Mouse (Mus musculus) liver, embryonic 11.5 days (tissue): ENCODE measurements around the gene Cdh23. TPM values are rescaled to one million over a fixed set of nuclear protein-coding genes. Genes with fewer than 3 reads are reported as not detected.
A peak's percentile ranks its signal among the peaks of the same experiment; 100 is the strongest.

Source experiments
- ATAC-seq: fragments of 200-750 bp; cut with Nextera tagmentation; replicated peaks from 2 replicates; pipeline ENCODE4 v1.8.0; 2017; ENCODE audit warnings: moderate number of reproducible peaks, mild to moderate bottlenecking, moderate TSS enrichment, moderate library complexity; ENCODE audit not compliant: low FRiP score
- DNase-seq: peaks from one replicate; pipeline ENCODE4 v3.0.0-alpha.2; 2017; ENCODE audit warnings: low spot score
- H3K27ac ChIP-seq: fragments of 300-500 bp; sonication (generic); 2 replicates; pipeline ENCODE4 v1.5.1; 2014; ENCODE audit warnings: mild to moderate bottlenecking, low read depth, low read length, control low read depth
- H3K27me3 ChIP-seq: fragments of 300-500 bp; sonication (generic); replicated peaks from 2 replicates; pipeline ENCODE4 v1.6.1; 2014; ENCODE audit warnings: low read length, mixed read lengths; ENCODE audit not compliant: control insufficient read depth, insufficient read depth
- H3K36me3 ChIP-seq: fragments of 300-500 bp; sonication (generic); 2 replicates; pipeline ENCODE4 v1.6.1; 2014; ENCODE audit warnings: mild to moderate bottlenecking, low read length, moderate library complexity, mixed read lengths; ENCODE audit not compliant: control insufficient read depth, insufficient read depth
- H3K4me1 ChIP-seq: fragments of 300-500 bp; sonication (generic); replicated peaks from 2 replicates; pipeline ENCODE4 v1.6.1; 2014; ENCODE audit warnings: low read length, mixed read lengths; ENCODE audit not compliant: control insufficient read depth, insufficient read depth
- H3K4me2 ChIP-seq: fragments of 300-500 bp; sonication (generic); 2 replicates; pipeline ENCODE4 v1.6.1; 2014; ENCODE audit warnings: mild to moderate bottlenecking, control low read depth, moderate library complexity
- H3K4me3 ChIP-seq: fragments of 300-500 bp; sonication (generic); 2 replicates; pipeline ENCODE4 v1.5.1; 2014; ENCODE audit warnings: low read depth, low read length, control low read depth
- H3K9ac ChIP-seq: fragments of 300-500 bp; sonication (generic); 2 replicates; pipeline ENCODE4 v1.6.1; 2014; ENCODE audit warnings: low read depth, low read length, control low read depth
- H3K9me3 ChIP-seq: fragments of 300-500 bp; sonication (generic); 2 replicates; pipeline ENCODE4 v1.6.1; 2016; ENCODE audit warnings: low read length, inconsistent platforms, mixed read lengths; ENCODE audit not compliant: control insufficient read depth
- WGBS: fragments of 180-500 bp; shearing (Covaris S2); extraction: QIAGEN DNeasy Blood & Tissue Kit; methylation state at CpG from one replicate; pipeline ENCODE4 v1.1.7; 2014; 5-methylcytosine and 5-hydroxymethylcytosine counted together
- polyA plus RNA-seq: library from polyadenylated mRNA; unstranded; fragments of >200 nt; fragmentation: Nextera tagmentation; extraction: Ambion mirVana; gene quantifications from 2 replicates; pipeline ENCODE4 v1.2.1, GENCODE M21; 2014

The Cdh23 gene
- polyA plus RNA-seq, 1 experiment from 2014 or later, result 0.80 TPM

- DNase-seq (no peak), ATAC-seq (no peak)
- no peaks in the 10 kb centered on the region for H3K9me3 ChIP-seq
- H3K4me1 ChIP-seq, result peaks cover 7% of the 10 kb centered on the region; the same call in 1 of the 2 replicates
- no peak overlapping the region for H3K9ac ChIP-seq
- no peaks in the 10 kb centered on the region for H3K27me3 ChIP-seq
- H3K27ac ChIP-seq, result no peak overlapping the region
- no peak overlapping the region for H3K4me2 ChIP-seq
- 64% methylated on average over 11 of the region's 11 CpGs for WGBS
- no peaks in the 10 kb centered on the region for H3K36me3 ChIP-seq
- no peak overlapping the region for H3K4me3 ChIP-seq
These were observed 367.2 kb downstream of the Cdh23 start for GRCm38 (mm10) chr10:60328963-60329650.

DNA sequence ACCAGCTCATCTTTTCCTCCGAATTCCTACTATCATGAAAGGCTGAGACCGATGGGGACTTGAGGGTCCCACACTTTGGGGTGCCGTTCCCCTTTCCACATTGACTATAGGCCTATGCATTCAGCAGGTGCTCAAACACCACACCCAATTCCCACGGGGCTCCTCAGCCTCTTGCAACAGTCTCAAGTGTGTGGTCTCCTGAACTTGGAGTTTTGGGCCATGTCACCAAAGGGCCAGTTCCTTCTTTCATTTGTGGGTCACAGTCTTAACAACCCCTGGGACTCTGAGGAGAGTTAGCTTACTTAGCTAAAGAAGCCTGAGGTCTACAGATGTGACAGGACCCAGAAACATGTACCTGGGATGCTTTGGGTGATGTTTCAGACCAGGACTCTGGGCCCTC, 380.1 kb downstream of the Cdh23 start:
- Histone ChIP-seq H3K4me3 (no peak overlapping the region), H3K9me3 (no peaks in the 10 kb centered on the region), H3K27me3 (no peaks in the 10 kb centered on the region), H3K4me1 (no peaks in the 10 kb centered on the region), H3K4me2 (no peak overlapping the region), H3K36me3 (no peaks in the 10 kb centered on the region), H3K9ac (no peak overlapping the region), H3K27ac (no peak overlapping the region)
- DNase-seq, result no peak
- 88% methylated on average over 4 of the region's 4 CpGs for WGBS
- no peak for ATAC-seq

- H3K36me3 ChIP-seq, result no peaks in the 10 kb centered on the region
- DNase-seq (no peak), ATAC-seq (no peak)
- no peaks in the 10 kb centered on the region for H3K9me3 ChIP-seq
- H3K27me3 ChIP-seq, result no peaks in the 10 kb centered on the region
- H3K9ac ChIP-seq, result no peak overlapping the region
- H3K4me1 ChIP-seq, result no peaks in the 10 kb centered on the region
- no peak overlapping the region for H3K4me2 ChIP-seq
- 73% methylated on average over 5 of the region's 5 CpGs for WGBS
- H3K4me3 ChIP-seq, result no peak overlapping the region
- H3K27ac ChIP-seq, result no peak overlapping the region
These were observed 382.7 kb downstream of the Cdh23 start for GRCm38 (mm10) chr10:60313606-60314005.

- Histone ChIP-seq H3K9me3 (no peaks in the 10 kb centered on the region), H3K4me2 (no peak overlapping the region), H3K4me3 (no peak overlapping the region), H3K27me3 (no peaks in the 10 kb centered on the region), H3K4me1 (no peaks in the 10 kb centered on the region), H3K27ac (no peak overlapping the region), H3K36me3 (no peaks in the 10 kb centered on the region), H3K9ac (no peak overlapping the region)
- ATAC-seq (no peak), DNase-seq (no peak)
- WGBS, result 90% methylated on average over 13 of the region's 13 CpGs
These were observed 385.7 kb downstream of the Cdh23 start for GRCm38 (mm10) chr10:60310629-60311028.

DNA sequence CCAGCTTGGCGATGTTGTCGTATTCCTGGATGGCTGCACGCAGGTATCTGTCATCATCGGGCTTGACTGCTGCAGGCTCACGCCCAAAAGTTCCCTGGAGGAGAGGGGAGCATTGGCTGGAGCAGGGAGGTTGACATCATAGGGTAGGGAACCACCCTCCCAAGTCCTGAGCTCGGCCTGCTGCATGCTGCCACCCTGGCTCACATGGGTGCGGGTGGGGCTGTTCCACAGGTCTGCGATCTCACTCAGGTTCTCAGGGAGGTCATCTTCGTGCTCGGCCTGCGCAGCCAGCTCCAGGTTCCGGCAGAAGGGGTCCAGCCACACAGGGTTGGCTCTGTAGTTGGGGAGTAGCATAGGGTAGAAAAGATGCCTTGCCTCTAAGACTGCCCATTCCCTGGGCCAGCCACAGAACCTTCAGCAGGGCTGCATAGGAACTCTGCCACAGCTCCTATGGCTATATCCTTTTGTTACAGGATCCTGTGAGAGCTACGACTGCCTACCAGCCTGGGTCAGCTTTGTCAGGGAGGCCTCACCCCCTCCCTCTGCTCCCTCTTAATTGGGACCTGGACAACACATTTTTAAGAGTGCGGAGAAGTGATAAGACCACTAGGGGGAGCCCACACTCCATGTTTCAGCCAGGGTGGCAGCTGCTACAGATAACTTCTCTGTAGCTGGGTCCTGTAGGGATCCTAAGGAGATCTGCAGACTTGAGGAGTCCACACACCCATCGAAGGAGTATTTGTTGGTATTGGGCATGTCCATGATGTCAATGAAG, 391.2 kb downstream of the Cdh23 start:
- DNase-seq, result peak; percentile 78
- Histone ChIP-seq H3K9me3 (no peaks in the 10 kb centered on the region), H3K4me1 (no peaks in the 10 kb centered on the region), H3K36me3 (peaks cover 12% of the 10 kb centered on the region; the same call in 1 of the 2 replicates), H3K4me3 (no peak overlapping the region), H3K4me2 (no peak overlapping the region), H3K27ac (no peak overlapping the region), H3K9ac (no peak overlapping the region), H3K27me3 (no peaks in the 10 kb centered on the region)
- ATAC-seq, result peak; percentile 68
- 60% methylated on average over 15 of the region's 15 CpGs for WGBS

DNA sequence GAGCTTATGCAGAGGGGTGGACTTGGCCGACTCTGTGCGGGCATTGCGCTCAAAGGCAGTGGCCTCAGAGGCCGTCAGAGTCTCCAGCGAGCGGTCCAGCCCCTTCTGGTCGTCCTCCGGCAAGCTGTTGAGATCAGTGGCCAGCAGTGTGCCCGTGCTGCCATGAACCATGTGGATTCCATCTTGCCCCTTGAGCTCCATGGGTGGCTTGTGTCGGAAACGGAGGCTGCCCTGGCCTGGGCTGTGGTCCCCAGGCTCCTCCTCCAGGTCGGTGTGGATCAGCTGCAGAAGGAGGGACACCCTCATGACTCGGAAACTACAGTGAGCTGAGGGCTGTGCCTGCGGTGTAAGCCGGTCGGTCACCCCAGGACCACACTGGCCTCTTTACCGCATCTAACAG, 392.9 kb downstream of the Cdh23 start:
- H3K4me2 ChIP-seq, result no peak overlapping the region
- H3K36me3 ChIP-seq, result peaks cover 23% of the 10 kb centered on the region
- no peak overlapping the region for H3K9ac ChIP-seq
- no peak overlapping the region for H3K4me3 ChIP-seq
- H3K4me1 ChIP-seq, result no peaks in the 10 kb centered on the region
- no peak overlapping the region for H3K27ac ChIP-seq
- ATAC-seq, result no peak
- no peak for DNase-seq
- no peaks in the 10 kb centered on the region for H3K9me3 ChIP-seq
- no peaks in the 10 kb centered on the region for H3K27me3 ChIP-seq
- WGBS, result 87% methylated on average over 17 of the region's 17 CpGs

- no peak overlapping the region for H3K27ac ChIP-seq
- no peak for DNase-seq
- H3K36me3 ChIP-seq, result peaks cover 33% of the 10 kb centered on the region
- WGBS, result 96% methylated on average over 12 of the region's 12 CpGs
- H3K9me3 ChIP-seq, result no peaks in the 10 kb centered on the region
- H3K9ac ChIP-seq, result no peak overlapping the region
- H3K27me3 ChIP-seq, result no peaks in the 10 kb centered on the region
- H3K4me2 ChIP-seq, result no peak overlapping the region
- ATAC-seq, result no peak
- no peak overlapping the region for H3K4me3 ChIP-seq
- peaks cover 5% of the 10 kb centered on the region; the same call in 1 of the 2 replicates for H3K4me1 ChIP-seq
These were observed 396.7 kb downstream of the Cdh23 start for GRCm38 (mm10) chr10:60299636-60300035.

DNA sequence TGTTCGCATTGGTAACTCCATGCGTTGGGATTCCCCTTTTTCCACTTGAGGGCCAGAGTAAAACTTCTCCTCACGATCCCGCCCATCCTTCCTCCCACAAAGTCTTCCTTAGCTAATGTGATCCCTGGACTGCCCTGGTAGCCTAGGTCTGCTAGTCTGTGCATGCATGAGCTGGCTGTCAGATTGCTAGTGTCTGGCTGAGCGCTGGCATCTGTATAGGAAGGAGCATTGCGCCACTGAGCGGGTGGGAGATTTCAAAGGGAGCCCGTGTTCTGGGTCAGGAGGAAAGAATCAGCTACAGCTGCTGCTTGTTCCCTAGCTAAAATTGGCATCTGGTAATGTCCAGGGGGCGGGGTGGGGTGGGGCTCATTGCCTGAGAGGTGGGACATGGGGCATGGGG, 400.3 kb downstream of the Cdh23 start:
- no peak for DNase-seq
- peaks cover 20% of the 10 kb centered on the region for H3K4me1 ChIP-seq
- H3K27me3 ChIP-seq, result no peaks in the 10 kb centered on the region
- H3K4me2 ChIP-seq, result no peak overlapping the region
- H3K9me3 ChIP-seq, result no peaks in the 10 kb centered on the region
- no peak overlapping the region for H3K27ac ChIP-seq
- no peak overlapping the region for H3K4me3 ChIP-seq
- no peak for ATAC-seq
- 90% methylated on average over 9 of the region's 9 CpGs for WGBS
- peaks cover 40% of the 10 kb centered on the region for H3K36me3 ChIP-seq
- H3K9ac ChIP-seq, result no peak overlapping the region

DNA sequence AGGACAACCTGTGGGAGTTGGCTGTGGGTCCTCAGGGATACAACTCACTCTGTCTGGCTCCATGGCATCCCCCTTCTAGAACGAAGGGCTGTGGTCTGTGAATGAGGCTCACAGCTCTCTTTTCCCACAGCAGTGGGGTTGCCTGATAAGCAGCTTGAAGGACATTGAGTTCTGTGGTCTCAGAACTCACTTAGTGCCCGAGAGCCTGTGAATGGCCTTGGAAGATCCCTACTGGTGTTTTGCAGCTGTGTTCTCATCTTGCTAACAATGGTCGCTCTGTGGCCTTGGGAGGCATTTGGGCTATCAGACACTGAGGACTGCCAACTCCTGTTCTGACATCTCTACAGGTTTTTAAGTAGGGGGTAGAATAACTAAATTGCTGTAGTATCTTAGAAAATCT, 400.9 kb downstream of the Cdh23 start:
- no peak overlapping the region for H3K27ac ChIP-seq
- H3K36me3 ChIP-seq, result peaks cover 35% of the 10 kb centered on the region
- H3K9me3 ChIP-seq, result no peaks in the 10 kb centered on the region
- no peaks in the 10 kb centered on the region for H3K27me3 ChIP-seq
- no peak for ATAC-seq
- peaks cover 27% of the 10 kb centered on the region for H3K4me1 ChIP-seq
- H3K4me3 ChIP-seq, result no peak overlapping the region
- no peak overlapping the region for H3K9ac ChIP-seq
- DNase-seq, result no peak
- no peak overlapping the region for H3K4me2 ChIP-seq
- 56% methylated on average over 3 of the region's 3 CpGs for WGBS
